Comparison of ENCODE assay signal across 9 mouse cellular contexts in the genomic region with DNA sequence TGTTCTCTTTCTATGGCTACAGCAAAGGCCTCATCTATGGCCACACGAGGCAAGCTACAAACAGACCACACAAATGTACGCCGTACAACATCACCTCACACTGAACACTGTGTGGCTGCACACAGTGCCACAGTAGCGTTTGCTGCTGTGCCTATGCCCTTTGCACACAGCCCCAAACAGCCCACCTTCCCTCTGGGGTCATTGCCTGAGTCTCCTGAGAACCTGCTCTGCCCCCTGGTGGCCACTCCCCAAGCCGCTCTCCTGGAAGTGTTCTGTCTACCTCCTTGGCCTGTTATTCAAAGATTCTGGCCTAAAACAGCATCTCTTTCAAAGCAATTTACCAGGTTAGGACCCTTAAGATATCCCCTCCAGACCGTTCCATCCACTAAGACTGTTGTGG. TPM values are rescaled to one million over a fixed set of nuclear protein-coding genes. Genes with fewer than 3 reads are reported as not detected.
A peak's percentile ranks its signal among the peaks of the same experiment; 100 is the strongest.
DNase-seq lines count a peak whose midpoint lies in the region; ATAC-seq and TF ChIP-seq lines count a peak whose summit lies in the region.
"Had no signal": no experiment of that assay in that cellular context is flagged by ENCODE, and none has a peak within 500 bp of the region (broad histone marks: within the 10 kb centered on the region; RNA-seq: fewer than 3 reads in every experiment).

No protein-coding gene starts in this region.

- H3K4me1 ChIP-seq in heart, postnatal 0 days (ENCODE audit: control insufficient read depth, insufficient read depth): no peaks in the 10 kb centered on the region
- H3K4me1 ChIP-seq: heart, embryonic 15.5 days had no signal

- TF ChIP-seq EP300 in heart, postnatal 0 days (IDR thresholded peaks at IDR 0.05; ENCODE audit: low read depth): no peak

- DNase-seq in CD8-positive naive resting alpha-beta T cell, adult 2 months (ENCODE audit: low read depth in 2 of 2, low spot score in 2 of 2): peak; percentile 37 to 51
- DNase-seq in adrenal gland, adult 18-20 months (ENCODE audit: low spot score in 2 of 2): peak; percentile 72 to 76
- DNase-seq in embryo, embryonic 11 days: peak; percentile 89
- DNase-seq in heart, postnatal 0 days (ENCODE audit: low spot score): peak; percentile 51
- DNase-seq in kidney, postnatal 25 days: peak; percentile 75 to 89
- peak; percentile 83 for DNase-seq in lung, postnatal 14 days
- peak; percentile 71 for DNase-seq in right cerebral cortex, adult 18-20 months

- H3K27ac ChIP-seq in heart, postnatal 0 days (ENCODE audit: low read depth): no peak overlapping the region
- H3K27ac ChIP-seq: heart, embryonic 15.5 days had no signal

- WGBS in heart, postnatal 0 days: 52% methylated on average over 6 of the region's 6 CpGs

- no peaks in the 10 kb centered on the region for H3K9me3 ChIP-seq in heart, postnatal 0 days (replicated peaks; ENCODE audit: control insufficient read depth, low read length)
- H3K9me3 ChIP-seq: heart, embryonic 15.5 days had no signal

- H3K4me2 ChIP-seq in heart, postnatal 0 days (ENCODE audit: low read depth, low read length): no peak overlapping the region
- H3K4me2 ChIP-seq: heart, embryonic 15.5 days had no signal

- H3K4me3 ChIP-seq in heart, postnatal 0 days (ENCODE audit: low read depth, low read length): no peak overlapping the region
- H3K4me3 ChIP-seq: heart, embryonic 15.5 days had no signal

- no peak overlapping the region for H3K9ac ChIP-seq in heart, postnatal 0 days (replicated peaks; ENCODE audit: low read depth, low read length)
- H3K9ac ChIP-seq: heart, embryonic 15.5 days had no signal

- peak; percentile 71 for TF ChIP-seq CTCF in heart, postnatal 0 days (IDR thresholded peaks at IDR 0.05; ENCODE audit: low read depth)

- no peak for ATAC-seq in heart, postnatal 0 days (ENCODE audit: insufficient read depth, low read depth)
- no peak for ATAC-seq in inflammation-experienced regulatory T-cells, adult 6 months

- H3K36me3 ChIP-seq in heart, postnatal 0 days (replicated peaks; ENCODE audit: control insufficient read depth, insufficient read depth, low read length): no peaks in the 10 kb centered on the region
- H3K36me3 ChIP-seq: heart, embryonic 15.5 days had no signal

- peaks cover 5% of the 10 kb centered on the region for H3K27me3 ChIP-seq in heart, postnatal 0 days (ENCODE audit: control insufficient read depth, insufficient read depth, low read length)

RNA-seq across cellular contexts. Expression of gene Enho, which starts 13.2 kb away (rescaled TPM):
- total RNA-seq in adrenal gland, adult 18-20 months (2021): 1 to 10 TPM; 2.3 to 4.1 TPM
- 5.8 and 12.7 TPM in 2 replicates for total RNA-seq in heart, postnatal 0 days (2014; rRNA removed; ENCODE audit: low replicate concordance)
- 4.0 and 4.3 TPM in 2 replicates for polyA plus RNA-seq in heart, postnatal 0 days (2015; fragmentation: Nextera tagmentation; extraction: Ambion mirVana)
- not detected for polyA plus RNA-seq in inflammation-experienced regulatory T-cells, adult 6 months (2017; shearing (Covaris generic))

RNA-seq across cellular contexts. Expression of gene Cntfr, which starts 43.6 kb away (rescaled TPM):
- total RNA-seq in adrenal gland, adult 18-20 months (2021): 10 to 100 TPM; 36.2 to 36.6 TPM
- 0.31 TPM in 1 of 2 replicates, not detected in the other for total RNA-seq in heart, postnatal 0 days (2014; rRNA removed; ENCODE audit: low replicate concordance)
- polyA plus RNA-seq in heart, postnatal 0 days (2015; fragmentation: Nextera tagmentation; extraction: Ambion mirVana): 0.38 and 0.41 TPM in 2 replicates
- polyA plus RNA-seq in inflammation-experienced regulatory T-cells, adult 6 months (2017; shearing (Covaris generic)): not detected

RNA-seq across cellular contexts. Expression of gene Il11ra1, which starts 46.5 kb away (rescaled TPM):
- 10 to 100 TPM; 83.8 to 95.0 TPM for total RNA-seq in adrenal gland, adult 18-20 months (2021)
- total RNA-seq in heart, postnatal 0 days (2014; rRNA removed; ENCODE audit: low replicate concordance): 77.1 and 110 TPM in 2 replicates
- polyA plus RNA-seq in heart, postnatal 0 days (2015; fragmentation: Nextera tagmentation; extraction: Ambion mirVana): 104 and 116 TPM in 2 replicates
- polyA plus RNA-seq in inflammation-experienced regulatory T-cells, adult 6 months (2017; shearing (Covaris generic)): 10 to 100 TPM in 1 of 3 experiments, 1 to 10 TPM in 2; 4.0 to 13.8 (median 7.7) TPM

Comparison
In these comparisons a context has a peak if more than half of its experiments do, and no peak if none do; other contexts are left out.
1. RNA of gene Cntfr, which starts 43.6 kb away (total RNA-seq): 36.2 to 36.6 TPM in adrenal gland, adult 18-20 months; 0.31 TPM in heart, postnatal 0 days; every median in the first group is over 10 times any median in the second.
2. Peak in every context shown above with its lines, with median percentiles within 50 percentile points of each other: DNase-seq.